Mouse (Mus musculus) midbrain, embryonic 12.5 days (tissue): ENCODE results near the gene Faiml. TPM values are rescaled to one million over a fixed set of nuclear protein-coding genes. Genes with fewer than 3 reads are reported as not detected.
A peak's percentile ranks its signal among the peaks of the same experiment; 100 is the strongest.

Experiments
- ATAC-seq: fragments of 200-750 bp; cut with Nextera tagmentation; 2 replicates; pipeline ENCODE4 v1.8.0; 2017; ENCODE audit warnings: low read depth, moderate TSS enrichment, moderate library complexity; ENCODE audit not compliant: low FRiP score
- H3K27ac ChIP-seq: fragments of 300-500 bp; sonication (generic); replicated peaks from 2 replicates; pipeline ENCODE4 v1.5.1; 2016; ENCODE audit warnings: mild to moderate bottlenecking
- H3K27me3 ChIP-seq: fragments of 300-500 bp; sonication (generic); 2 replicates; pipeline ENCODE4 v1.6.1; 2016; ENCODE audit warnings: mild to moderate bottlenecking
- H3K36me3 ChIP-seq: fragments of 300-500 bp; sonication (generic); 2 replicates; pipeline ENCODE4 v1.6.1; 2016
- H3K4me1 ChIP-seq: fragments of 300-500 bp; sonication (generic); 2 replicates; pipeline ENCODE4 v1.6.1; 2016
- H3K4me2 ChIP-seq: fragments of 300-500 bp; sonication (generic); replicated peaks from 2 replicates; pipeline ENCODE4 v1.6.1; 2016; ENCODE audit warnings: mild to moderate bottlenecking, moderate library complexity
- H3K4me3 ChIP-seq: fragments of 300-500 bp; sonication (generic); 2 replicates; pipeline ENCODE4 v1.5.1; 2016; ENCODE audit warnings: mild to moderate bottlenecking
- H3K9ac ChIP-seq: fragments of 300-500 bp; sonication (generic); replicated peaks from 2 replicates; pipeline ENCODE4 v1.6.1; 2016; ENCODE audit warnings: mild to moderate bottlenecking, moderate library complexity
- H3K9me3 ChIP-seq: fragments of 300-500 bp; sonication (generic); 2 replicates; pipeline ENCODE4 v1.6.1; 2016; ENCODE audit warnings: mild to moderate bottlenecking
- WGBS: fragments of 180-500 bp; shearing (Covaris S2); methylation state at CpG from one replicate; pipeline ENCODE4 v1.1.7; 2016; 5-methylcytosine and 5-hydroxymethylcytosine counted together
- polyA plus RNA-seq: library from polyadenylated mRNA; unstranded; fragments of >200 nt; fragmentation: Nextera tagmentation; extraction: Ambion mirVana; gene quantifications from 2 replicates; pipeline ENCODE4 v1.2.1, GENCODE M21; 2016

Gene Faiml
- not detected in 2 replicates for polyA plus RNA-seq

GRCm38 (mm10) chr9:99237139-99237538, at the start of gene Faiml:
Gene Faiml, minus strand, starts transcription at chr9:99237239.
- H3K4me3 ChIP-seq, result no peak within 1 kb of the TSS
- ATAC-seq, result no peak
- 89% methylated on average over 14 of the region's 14 CpGs for WGBS
- H3K9ac ChIP-seq, result no peak within 1 kb of the TSS
- no peaks in the 10 kb centered on the region for H3K4me1 ChIP-seq
- H3K27ac ChIP-seq, result no peak within 1 kb of the TSS
- no peaks in the 10 kb centered on the region for H3K36me3 ChIP-seq
- H3K9me3 ChIP-seq, result no peaks in the 10 kb centered on the region
- no peak within 1 kb of the TSS for H3K4me2 ChIP-seq
- H3K27me3 ChIP-seq, result no peaks in the 10 kb centered on the region

GRCm38 (mm10) chr9:99258891-99259290, 21.9 kb upstream of the Faiml start:
- peaks cover 62% of the 10 kb centered on the region for H3K36me3 ChIP-seq
- no peaks in the 10 kb centered on the region for H3K9me3 ChIP-seq
- no peak overlapping the region for H3K4me2 ChIP-seq
- no peak for ATAC-seq
- 72% methylated on average over 5 of the region's 5 CpGs for WGBS
- no peaks in the 10 kb centered on the region for H3K4me1 ChIP-seq
- H3K4me3 ChIP-seq, result no peak overlapping the region
- no peaks in the 10 kb centered on the region for H3K27me3 ChIP-seq
- H3K27ac ChIP-seq, result no peak overlapping the region
- no peak overlapping the region for H3K9ac ChIP-seq

- Histone ChIP-seq H3K4me3 (no peak overlapping the region), H3K4me1 (no peaks in the 10 kb centered on the region), H3K36me3 (peaks cover 53% of the 10 kb centered on the region), H3K9me3 (no peaks in the 10 kb centered on the region), H3K9ac (no peak overlapping the region), H3K27ac (no peak overlapping the region), H3K27me3 (no peaks in the 10 kb centered on the region), H3K4me2 (no peak overlapping the region)
- WGBS, result 91% methylated on average over 3 of the region's 3 CpGs
- ATAC-seq, result no peak
Observed at GRCm38 (mm10) chr9:99256821-99257220, 19.8 kb upstream of the Faiml start.

- no peak overlapping the region for H3K27ac ChIP-seq
- 96% methylated on average over 1 of the region's 1 CpGs for WGBS
- H3K27me3 ChIP-seq, result no peaks in the 10 kb centered on the region
- no peak overlapping the region for H3K4me2 ChIP-seq
- no peaks in the 10 kb centered on the region for H3K9me3 ChIP-seq
- no peak overlapping the region for H3K4me3 ChIP-seq
- peaks cover 51% of the 10 kb centered on the region for H3K36me3 ChIP-seq
- H3K4me1 ChIP-seq, result no peaks in the 10 kb centered on the region
- no peak overlapping the region for H3K9ac ChIP-seq
- no peak for ATAC-seq
Observed at GRCm38 (mm10) chr9:99256206-99256605, 19.2 kb upstream of the Faiml start.

- no peak overlapping the region for H3K27ac ChIP-seq
- peaks cover 46% of the 10 kb centered on the region for H3K36me3 ChIP-seq
Observed at GRCm38 (mm10) chr9:99253861-99254260, 16.8 kb upstream of the Faiml start.

GRCm38 (mm10) chr9:99248906-99249305, 11.9 kb upstream of the Faiml start:
- H3K9ac ChIP-seq, result no peak overlapping the region
- H3K9me3 ChIP-seq, result no peaks in the 10 kb centered on the region
- peaks cover 23% of the 10 kb centered on the region for H3K36me3 ChIP-seq
- no peak for ATAC-seq
- H3K4me3 ChIP-seq, result no peak overlapping the region
- no peaks in the 10 kb centered on the region for H3K27me3 ChIP-seq
- 99% methylated on average over 4 of the region's 4 CpGs for WGBS
- no peak overlapping the region for H3K4me2 ChIP-seq
- no peak overlapping the region for H3K27ac ChIP-seq
- peaks cover 9% of the 10 kb centered on the region for H3K4me1 ChIP-seq

More at GRCm38 (mm10) chr9:99253861-99254260, 16.8 kb upstream of the Faiml start:
- ATAC-seq, result no peak
- Histone ChIP-seq H3K9me3 (no peaks in the 10 kb centered on the region), H3K4me2 (no peak overlapping the region), H3K4me3 (no peak overlapping the region), H3K27me3 (no peaks in the 10 kb centered on the region), H3K4me1 (no peaks in the 10 kb centered on the region), H3K9ac (no peak overlapping the region)
- 84% methylated on average over 10 of the region's 10 CpGs for WGBS

- H3K9me3 ChIP-seq, result no peaks in the 10 kb centered on the region
Observed at GRCm38 (mm10) chr9:99248304-99248703, 11.3 kb upstream of the Faiml start.

GRCm38 (mm10) chr9:99243895-99244293, 6.9 kb upstream of the Faiml start:
- peak overlapping the region; percentile 73 for H3K4me2 ChIP-seq
- peak; percentile 8; the same call in 1 of the 2 replicates for ATAC-seq
- H3K4me1 ChIP-seq, result peaks cover 15% of the 10 kb centered on the region
- H3K36me3 ChIP-seq, result peaks cover 19% of the 10 kb centered on the region; the same call in 1 of the 2 replicates
- H3K27me3 ChIP-seq, result peaks cover 3% of the 10 kb centered on the region; the same call in 1 of the 2 replicates
- 2% methylated on average over 10 of the region's 10 CpGs for WGBS
- H3K9me3 ChIP-seq, result no peaks in the 10 kb centered on the region
- peak overlapping the region; percentile 76 for H3K27ac ChIP-seq
- H3K4me3 ChIP-seq, result peak overlapping the region; percentile 87
- peak overlapping the region; percentile 81 for H3K9ac ChIP-seq

More at GRCm38 (mm10) chr9:99248304-99248703, 11.3 kb upstream of the Faiml start:
- no peak overlapping the region for H3K9ac ChIP-seq
- H3K27ac ChIP-seq, result no peak overlapping the region
- no peak overlapping the region for H3K4me3 ChIP-seq
- WGBS, result 63% methylated on average over 8 of the region's 8 CpGs
- peaks cover 19% of the 10 kb centered on the region; the same call in 1 of the 2 replicates for H3K36me3 ChIP-seq
- ATAC-seq, result no peak
- no peak overlapping the region for H3K4me2 ChIP-seq
- H3K27me3 ChIP-seq, result no peaks in the 10 kb centered on the region
- H3K4me1 ChIP-seq, result peaks cover 10% of the 10 kb centered on the region

GRCm38 (mm10) chr9:99243190-99243894, 6.3 kb upstream of the Faiml start, which contains the start of gene Cep70:
Gene Cep70, plus strand, starts transcription at chr9:99243367.
- no peaks in the 10 kb centered on the region for H3K9me3 ChIP-seq
- peak within 1 kb of the TSS; percentile 87 for H3K4me3 ChIP-seq
- peak within 1 kb of the TSS; percentile 81 for H3K9ac ChIP-seq
- H3K4me1 ChIP-seq, result peaks cover 14% of the 10 kb centered on the region
- peaks cover 14% of the 10 kb centered on the region; the same call in 1 of the 2 replicates for H3K36me3 ChIP-seq
- under 1% methylated on average over 66 of the region's 66 CpGs for WGBS
- ATAC-seq, result peak; percentile 94
- H3K27ac ChIP-seq, result peak within 1 kb of the TSS; percentile 76
- H3K4me2 ChIP-seq, result peak within 1 kb of the TSS; percentile 73
- peaks cover 3% of the 10 kb centered on the region; the same call in 1 of the 2 replicates for H3K27me3 ChIP-seq

GRCm38 (mm10) chr9:99242533-99243189, 5.6 kb upstream of the Faiml start:
- WGBS, result 7% methylated on average over 17 of the region's 17 CpGs
- Histone ChIP-seq H3K9ac (peak overlapping the region; percentile 81; the same call in 1 of the 2 replicates), H3K4me3 (peak overlapping the region; percentile 87), H3K4me1 (peaks cover 10% of the 10 kb centered on the region), H3K27ac (no peak overlapping the region), H3K27me3 (peaks cover 3% of the 10 kb centered on the region; the same call in 1 of the 2 replicates), H3K9me3 (no peaks in the 10 kb centered on the region), H3K36me3 (peaks cover 9% of the 10 kb centered on the region; the same call in 1 of the 2 replicates), H3K4me2 (peak overlapping the region; percentile 73)
- ATAC-seq, result peak; percentile 77

- H3K27ac ChIP-seq, result no peak overlapping the region
- peaks cover 10% of the 10 kb centered on the region for H3K4me1 ChIP-seq
- H3K4me2 ChIP-seq, result peak overlapping the region; percentile 73; the same call in 1 of the 2 replicates
- H3K9ac ChIP-seq, result no peak overlapping the region
- no peak overlapping the region for H3K4me3 ChIP-seq
- no peaks in the 10 kb centered on the region for H3K9me3 ChIP-seq
- WGBS, result 5% methylated on average over 7 of the region's 7 CpGs
- ATAC-seq, result no peak
- peaks cover 5% of the 10 kb centered on the region; the same call in 1 of the 2 replicates for H3K36me3 ChIP-seq
- peaks cover 3% of the 10 kb centered on the region; the same call in 1 of the 2 replicates for H3K27me3 ChIP-seq
Observed at GRCm38 (mm10) chr9:99242035-99242434, 5.0 kb upstream of the Faiml start.

GRCm38 (mm10) chr9:99240571-99240970, 3.5 kb upstream of the Faiml start:
- Histone ChIP-seq H3K4me1 (peaks cover 10% of the 10 kb centered on the region), H3K9ac (no peak overlapping the region), H3K4me3 (no peak overlapping the region), H3K36me3 (no peaks in the 10 kb centered on the region), H3K9me3 (no peaks in the 10 kb centered on the region), H3K4me2 (no peak overlapping the region), H3K27me3 (peaks cover 3% of the 10 kb centered on the region; the same call in 1 of the 2 replicates), H3K27ac (no peak overlapping the region)
- ATAC-seq, result no peak
- WGBS, result 82% methylated on average over 5 of the region's 5 CpGs
